In the genomic region with DNA sequence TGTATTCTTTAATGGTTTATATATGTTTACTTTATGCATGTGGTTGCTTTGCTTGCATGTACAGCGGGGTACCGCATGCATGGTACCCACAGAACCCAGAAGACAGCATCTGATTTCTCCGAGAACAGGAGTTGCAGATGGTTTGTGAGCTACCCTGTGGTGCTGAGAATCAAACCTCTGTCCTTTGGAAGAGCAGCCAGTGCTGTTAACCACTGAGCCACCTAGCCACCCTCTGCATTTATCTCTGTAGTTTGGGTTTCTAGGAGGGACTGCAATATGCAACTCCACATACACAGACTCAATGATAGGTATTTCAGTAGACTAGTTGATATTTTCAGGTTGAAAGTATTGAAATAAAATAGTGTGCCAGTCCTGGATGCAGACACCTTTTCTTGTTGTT, we compare ENCODE assay signal across 30 mouse cellular contexts.
"Had no signal": no experiment of that assay in that cellular context is flagged by ENCODE, and none has a peak within 500 bp of the region (broad histone marks: within the 10 kb centered on the region; RNA-seq: fewer than 3 reads in every experiment).

No protein-coding gene starts in this region.

- ATAC-seq: liver, embryonic 12.5 days; liver, postnatal 0 days; lung, postnatal 0 days; midbrain, embryonic 13.5 days; midbrain, embryonic 15.5 days; midbrain, embryonic 16.5 days had no signal

- H3K4me1 ChIP-seq: limb, embryonic 12.5 days; limb, embryonic 13.5 days; liver, embryonic 12.5 days; liver, embryonic 13.5 days; liver, embryonic 15.5 days; megakaryocyte, embryonic 14.5 days; midbrain, embryonic 13.5 days; neural tube, embryonic 12.5 days had no signal

- H3K27me3 ChIP-seq: limb, embryonic 12.5 days; limb, embryonic 13.5 days; limb, embryonic 15.5 days; liver, embryonic 13.5 days; liver, embryonic 15.5 days; lung, embryonic 15.5 days; midbrain, embryonic 12.5 days; midbrain, embryonic 13.5 days; midbrain, embryonic 15.5 days; neural tube, embryonic 12.5 days had no signal

- H3K4me2 ChIP-seq: limb, embryonic 12.5 days; limb, embryonic 13.5 days; limb, embryonic 15.5 days; liver, embryonic 11.5 days; liver, embryonic 12.5 days; liver, embryonic 13.5 days; liver, embryonic 15.5 days; lung, embryonic 14.5 days; lung, embryonic 15.5 days; midbrain, embryonic 12.5 days; midbrain, embryonic 13.5 days; midbrain, embryonic 15.5 days; neural tube, embryonic 12.5 days had no signal

- H3K9me3 ChIP-seq: limb, embryonic 10.5 days; limb, embryonic 15.5 days; liver, embryonic 13.5 days; liver, embryonic 15.5 days; lung, embryonic 15.5 days; midbrain, embryonic 15.5 days; neural tube, embryonic 12.5 days had no signal

- H3K36me3 ChIP-seq: limb, embryonic 10.5 days; limb, embryonic 12.5 days; limb, embryonic 13.5 days; limb, embryonic 15.5 days; liver, embryonic 12.5 days; liver, embryonic 13.5 days; liver, embryonic 15.5 days; lung, embryonic 15.5 days; midbrain, embryonic 12.5 days; midbrain, embryonic 13.5 days; midbrain, embryonic 15.5 days; neural tube, embryonic 12.5 days had no signal

- H3K27ac ChIP-seq: left cerebral cortex, adult 2 months; limb, embryonic 10.5 days; limb, embryonic 12.5 days; limb, embryonic 13.5 days; limb, embryonic 15.5 days; liver, embryonic 12.5 days; liver, embryonic 13.5 days; liver, embryonic 14.5 days; liver, embryonic 15.5 days; lung, embryonic 15.5 days; macrophage; midbrain, embryonic 12.5 days; midbrain, embryonic 13.5 days; midbrain, embryonic 15.5 days; neural tube, embryonic 12.5 days had no signal

- H3K4me3 ChIP-seq: left cerebral cortex, adult 2 months; limb, embryonic 10.5 days; limb, embryonic 12.5 days; limb, embryonic 13.5 days; limb, embryonic 15.5 days; liver, embryonic 12.5 days; liver, embryonic 13.5 days; liver, embryonic 15.5 days; lung, embryonic 15.5 days; megakaryocyte, embryonic 14.5 days; midbrain, embryonic 12.5 days; midbrain, embryonic 13.5 days; midbrain, embryonic 15.5 days; myocyte; neural tube, embryonic 12.5 days had no signal

- H3K9ac ChIP-seq: limb, embryonic 12.5 days; limb, embryonic 13.5 days; limb, embryonic 15.5 days; liver, embryonic 12.5 days; liver, embryonic 13.5 days; liver, embryonic 14.5 days; liver, embryonic 15.5 days; liver, postnatal 0 days; lung, embryonic 14.5 days; lung, embryonic 15.5 days; midbrain, embryonic 12.5 days; midbrain, embryonic 13.5 days; midbrain, embryonic 15.5 days; neural tube, embryonic 12.5 days had no signal

- DNase-seq: liver; liver, embryonic 13.5 days; liver, postnatal 0 days; lung, adult 18-20 months; lung, adult 2 months; lung, embryonic 14.5 days; lung, postnatal 10 days; lung, postnatal 14 days; lung, postnatal 36 days; lung, postnatal 4 days; midbrain, embryonic 14.5 days had no signal
